Mouse (Mus musculus): ENCODE data around the gene Hoxc6.

The Hoxc6 gene

GRCm38 (mm10) chr15:102997939-102998355, at the start of gene Hoxc6:
Gene Hoxc6 (plus strand): TSS chr15:102998257.
- ATAC-seq (ENCODE audit: insufficient number of reproducible peaks, low FRiP score, low TSS enrichment): no peak

GRCm38 (mm10) chr15:102948842-102949241, 49.2 kb upstream of the Hoxc6 start:
- ATAC-seq (ENCODE audit: insufficient number of reproducible peaks, low FRiP score, low TSS enrichment): no peak

- no peak for ATAC-seq (ENCODE audit: insufficient number of reproducible peaks, low FRiP score, low TSS enrichment)
Measured at GRCm38 (mm10) chr15:102949696-102950095, 48.4 kb upstream of the Hoxc6 start.

- no peak for ATAC-seq (ENCODE audit: insufficient number of reproducible peaks, low FRiP score, low TSS enrichment)
Measured at GRCm38 (mm10) chr15:102950877-102951276, 47.2 kb upstream of the Hoxc6 start.

GRCm38 (mm10) chr15:102953561-102953960, 44.5 kb upstream of the Hoxc6 start:
- ATAC-seq (ENCODE audit: insufficient number of reproducible peaks, low FRiP score, low TSS enrichment): no peak

- ATAC-seq (ENCODE audit: insufficient number of reproducible peaks, low FRiP score, low TSS enrichment): no peak
Measured at GRCm38 (mm10) chr15:102954192-102955006, 43.7 kb upstream of the Hoxc6 start, which contains the start of gene Hoxc11. Gene Hoxc11 (plus strand): TSS chr15:102954427.

GRCm38 (mm10) chr15:102955007-102955382, 43.1 kb upstream of the Hoxc6 start:
- ATAC-seq (ENCODE audit: insufficient number of reproducible peaks, low FRiP score, low TSS enrichment): no peak

GRCm38 (mm10) chr15:102955833-102956640, 42.0 kb upstream of the Hoxc6 start:
- ATAC-seq (ENCODE audit: insufficient number of reproducible peaks, low FRiP score, low TSS enrichment): no peak

GRCm38 (mm10) chr15:102956906-102957305, 41.2 kb upstream of the Hoxc6 start:
- no peak for ATAC-seq (ENCODE audit: insufficient number of reproducible peaks, low FRiP score, low TSS enrichment)

- no peak for ATAC-seq (ENCODE audit: insufficient number of reproducible peaks, low FRiP score, low TSS enrichment)
Measured at GRCm38 (mm10) chr15:102959663-102960191, 38.3 kb upstream of the Hoxc6 start.

- ATAC-seq (ENCODE audit: insufficient number of reproducible peaks, low FRiP score, low TSS enrichment): no peak
Measured at GRCm38 (mm10) chr15:102961728-102962127, 36.3 kb upstream of the Hoxc6 start.

GRCm38 (mm10) chr15:102962492-102962891, 35.6 kb upstream of the Hoxc6 start:
- ATAC-seq (ENCODE audit: insufficient number of reproducible peaks, low FRiP score, low TSS enrichment): no peak

GRCm38 (mm10) chr15:102963259-102963658, 34.8 kb upstream of the Hoxc6 start:
- no peak for ATAC-seq (ENCODE audit: insufficient number of reproducible peaks, low FRiP score, low TSS enrichment)

GRCm38 (mm10) chr15:102963671-102964640, 34.1 kb upstream of the Hoxc6 start:
- no peak for ATAC-seq (ENCODE audit: insufficient number of reproducible peaks, low FRiP score, low TSS enrichment)

GRCm38 (mm10) chr15:102965003-102965891, 32.8 kb upstream of the Hoxc6 start:
- ATAC-seq (ENCODE audit: insufficient number of reproducible peaks, low FRiP score, low TSS enrichment): no peak

GRCm38 (mm10) chr15:102965892-102966775, 31.9 kb upstream of the Hoxc6 start:
- ATAC-seq (ENCODE audit: insufficient number of reproducible peaks, low FRiP score, low TSS enrichment): no peak

- ATAC-seq (ENCODE audit: insufficient number of reproducible peaks, low FRiP score, low TSS enrichment): no peak
Measured at GRCm38 (mm10) chr15:102966776-102967311, 31.2 kb upstream of the Hoxc6 start, which contains the start of gene Hoxc10. Gene Hoxc10 (plus strand): TSS chr15:102966796.

GRCm38 (mm10) chr15:102967312-102967510, 30.8 kb upstream of the Hoxc6 start, which contains the start of gene Hoxc5:
Gene Hoxc5 (plus strand): TSS chr15:102967443.
- no peak for ATAC-seq (ENCODE audit: insufficient number of reproducible peaks, low FRiP score, low TSS enrichment)
